Mouse (Mus musculus) heart, postnatal 0 days (tissue): Measurements from ENCODE around the gene Camkk2. TPM values are rescaled to one million over a fixed set of nuclear protein-coding genes. Genes with fewer than 3 reads are reported as not detected.

Experiments used
- ATAC-seq: fragments of 200-750 bp; cut with Nextera tagmentation; 2 replicates; pipeline ENCODE4 v1.8.0; 2017; ENCODE audit warnings: low read depth, moderate number of reproducible peaks, moderate library complexity; ENCODE audit not compliant: insufficient read depth
- DNase-seq: peaks from one replicate; pipeline ENCODE4 v3.0.0-alpha.2; 2016; ENCODE audit warnings: low spot score
- H3K27ac ChIP-seq: fragments of 300-500 bp; sonication (generic); 2 replicates; pipeline ENCODE4 v1.5.1; 2014; ENCODE audit warnings: low read depth, mild to moderate bottlenecking
- H3K27me3 ChIP-seq: fragments of 300-500 bp; sonication (generic); 2 replicates; pipeline ENCODE4 v1.6.1; 2014; ENCODE audit warnings: low read length, mixed read lengths; ENCODE audit not compliant: control insufficient read depth, insufficient read depth
- H3K36me3 ChIP-seq: fragments of 300-500 bp; sonication (generic); replicated peaks from 2 replicates; pipeline ENCODE4 v1.6.1; 2014; ENCODE audit warnings: low read length, mixed read lengths; ENCODE audit not compliant: control insufficient read depth, insufficient read depth
- H3K4me1 ChIP-seq: fragments of 300-500 bp; sonication (generic); 2 replicates; pipeline ENCODE4 v1.6.1; 2014; ENCODE audit warnings: antibody characterized with exemption; ENCODE audit not compliant: control insufficient read depth, insufficient read depth
- H3K4me2 ChIP-seq: fragments of 300-500 bp; sonication (generic); 2 replicates; pipeline ENCODE4 v1.6.1; 2014; ENCODE audit warnings: low read depth, mild to moderate bottlenecking, low read length, moderate library complexity
- H3K4me3 ChIP-seq: fragments of 300-500 bp; sonication (generic); 2 replicates; pipeline ENCODE4 v1.5.1; 2014; ENCODE audit warnings: low read depth, low read length
- H3K9ac ChIP-seq: fragments of 300-500 bp; sonication (generic); replicated peaks from 2 replicates; pipeline ENCODE4 v1.6.1; 2014; ENCODE audit warnings: low read depth, low read length, mixed read lengths
- H3K9me3 ChIP-seq: fragments of 300-500 bp; sonication (generic); replicated peaks from 2 replicates; pipeline ENCODE4 v1.6.1; 2016; ENCODE audit warnings: low read length; ENCODE audit not compliant: control insufficient read depth
- CTCF ChIP-seq: IDR thresholded peaks from 2 replicates; pipeline ENCODE4 v1.5.1; 2016; ENCODE audit warnings: antibody characterized with exemption, control low read depth, low read depth
- EP300 ChIP-seq: IDR thresholded peaks from 2 replicates; pipeline ENCODE4 v1.6.1; 2016; ENCODE audit warnings: antibody characterized with exemption, low read depth
- WGBS: fragments of 180-500 bp; shearing (Covaris S2); extraction: QIAGEN DNeasy Blood & Tissue Kit; methylation state at CpG from one replicate; pipeline ENCODE4 v1.1.7; 2014; 5-methylcytosine and 5-hydroxymethylcytosine counted together
- polyA plus RNA-seq: library from polyadenylated mRNA; unstranded; fragments of >200 nt; fragmentation: Nextera tagmentation; extraction: Ambion mirVana; gene quantifications from 2 replicates; pipeline ENCODE4 v1.2.1, GENCODE M21; 2015
- total RNA-seq: library from RNA; depleted of rRNA; stranded (reverse); fragments of >200 nt; gene quantifications from 2 replicates; pipeline ENCODE4 v1.2.3, GENCODE M21; 2014; ENCODE audit warnings: low replicate concordance

Camkk2 gene
- total and polyA plus RNA-seq, 2 experiments from 2014 or later = 13.0 to 24.0 TPM

GRCm38 (mm10) chr5:122778231-122779226 lies 680 bp downstream of the Camkk2 start:
- H3K4me1 ChIP-seq = peaks cover 6% of the 10 kb centered on the region; the same call in 1 of the 2 replicates
- H3K27ac ChIP-seq = peak overlapping the region; percentile 81; the same call in 1 of the 2 replicates
- no peaks in the 10 kb centered on the region for H3K9me3 ChIP-seq
- peak; percentile 45 for ATAC-seq
- H3K9ac ChIP-seq = peak overlapping the region; percentile 92
- H3K4me2 ChIP-seq = peak overlapping the region; percentile 100
- 4% methylated on average over 44 of the region's 55 CpGs for WGBS
- H3K4me3 ChIP-seq = peak overlapping the region; percentile 94
- TF ChIP-seq CTCF = no peak
- H3K27me3 ChIP-seq = no peaks in the 10 kb centered on the region
- no peak for DNase-seq
- H3K36me3 ChIP-seq = no peaks in the 10 kb centered on the region

GRCm38 (mm10) chr5:122777322-122777721 lies 1.9 kb downstream of the Camkk2 start:
- no peak overlapping the region for H3K4me3 ChIP-seq
- no peak overlapping the region for H3K4me2 ChIP-seq
- 55% methylated on average over 2 of the region's 2 CpGs for WGBS
- TF ChIP-seq EP300 = no peak
- no peak for TF ChIP-seq CTCF
- H3K9ac ChIP-seq = no peak overlapping the region
- no peak overlapping the region for H3K27ac ChIP-seq
- H3K4me1 ChIP-seq = peaks cover 6% of the 10 kb centered on the region; the same call in 1 of the 2 replicates
- H3K9me3 ChIP-seq = no peaks in the 10 kb centered on the region
- no peaks in the 10 kb centered on the region for H3K27me3 ChIP-seq
- no peak for DNase-seq
- no peaks in the 10 kb centered on the region for H3K36me3 ChIP-seq
- no peak for ATAC-seq

DNA sequence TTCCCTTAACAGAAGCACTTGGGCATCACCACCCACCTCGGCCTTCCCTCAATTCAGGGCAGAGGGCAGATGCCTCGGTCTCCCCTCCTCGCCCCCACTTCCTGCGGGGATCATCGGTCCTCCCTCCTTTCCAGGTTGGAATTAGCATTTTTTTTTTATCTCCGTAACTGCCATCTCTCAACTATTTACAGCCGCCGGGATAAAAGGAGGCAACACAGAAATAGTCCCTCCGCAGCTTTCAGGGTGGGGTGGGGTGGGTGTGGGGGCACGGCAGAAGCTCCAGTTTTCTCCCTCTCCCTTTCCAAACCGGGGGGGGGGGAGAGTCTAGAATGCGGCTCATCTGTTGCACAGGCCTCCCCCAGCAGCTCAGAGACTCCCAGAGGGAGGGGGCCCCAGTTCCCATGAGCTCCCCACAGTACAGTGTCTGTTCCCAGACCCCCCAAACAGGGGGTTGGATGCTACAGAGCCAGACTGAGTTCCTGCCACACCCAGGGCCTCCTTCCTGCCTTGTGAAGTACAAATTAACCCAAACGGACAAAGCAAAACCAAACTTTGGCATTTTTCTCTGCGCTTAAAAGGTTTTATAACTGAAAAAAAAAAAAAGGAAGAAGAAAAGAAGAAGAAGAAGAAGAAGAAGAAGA lies 3.4 kb downstream of the Camkk2 start:
- 70% methylated on average over 14 of the region's 14 CpGs for WGBS
- H3K4me2 ChIP-seq = no peak overlapping the region

DNA sequence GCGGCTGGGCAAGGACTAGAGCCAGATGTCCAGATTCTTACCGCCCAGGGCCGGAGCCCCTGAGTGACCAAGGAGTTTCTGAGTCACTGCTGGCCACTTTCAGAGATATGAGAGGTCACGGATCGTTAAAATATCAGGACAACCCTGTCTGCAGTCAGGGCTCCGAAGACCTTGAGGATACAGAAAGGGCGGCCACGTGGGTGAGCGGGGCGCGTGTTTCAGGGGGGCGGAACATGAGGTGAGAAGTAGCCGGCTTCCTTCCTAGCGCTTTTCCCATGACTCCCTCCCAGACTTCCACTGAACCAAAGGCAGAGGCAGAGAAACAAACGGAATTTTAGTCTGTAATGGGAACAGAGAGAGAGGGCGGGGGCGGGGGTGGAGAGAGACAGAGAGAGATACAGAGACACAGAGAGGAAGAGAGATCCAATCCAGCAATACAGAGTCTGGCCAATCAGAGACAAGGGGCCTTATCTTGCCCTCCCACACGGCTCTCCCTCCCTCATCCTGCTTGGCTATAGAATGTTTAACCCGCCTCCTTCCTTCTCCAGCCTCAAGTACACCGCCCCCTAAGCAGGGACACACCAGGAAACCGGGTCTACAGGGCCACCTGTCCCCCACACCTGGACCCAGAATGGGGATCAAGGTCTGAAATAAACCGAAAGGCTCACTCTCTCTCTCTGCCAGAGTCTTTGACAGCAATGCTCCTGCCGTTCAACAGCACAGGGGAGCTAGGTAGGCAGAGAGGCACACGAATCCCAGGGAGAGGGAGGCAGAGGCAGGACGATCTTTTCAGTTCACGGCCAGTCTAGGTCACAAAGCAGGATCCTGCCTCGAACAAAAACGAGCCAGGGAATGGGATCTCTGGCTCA lies 4.2 kb downstream of the Camkk2 start:
- Histone ChIP-seq H3K4me3 (no peak overlapping the region), H3K9me3 (no peaks in the 10 kb centered on the region), H3K27ac (peak overlapping the region; percentile 34; the same call in 1 of the 2 replicates), H3K9ac (no peak overlapping the region), H3K27me3 (no peaks in the 10 kb centered on the region), H3K4me1 (peaks cover 12% of the 10 kb centered on the region), H3K36me3 (no peaks in the 10 kb centered on the region), H3K4me2 (peak overlapping the region; percentile 44; the same call in 1 of the 2 replicates)
- DNase-seq (peak; percentile 72), ATAC-seq (peak; percentile 25; the same call in 1 of the 2 replicates)
- WGBS = 55% methylated on average over 28 of the region's 28 CpGs
- TF ChIP-seq CTCF = no peak
- TF ChIP-seq EP300 = no peak

More for the DNA sequence above, 3.4 kb downstream of the Camkk2 start:
- Histone ChIP-seq H3K4me1 (peaks cover 9% of the 10 kb centered on the region), H3K9me3 (no peaks in the 10 kb centered on the region), H3K27ac (peak overlapping the region; percentile 34; the same call in 1 of the 2 replicates), H3K4me3 (no peak overlapping the region), H3K36me3 (no peaks in the 10 kb centered on the region), H3K9ac (no peak overlapping the region), H3K27me3 (no peaks in the 10 kb centered on the region)
- TF ChIP-seq CTCF (no peak), EP300 (no peak)
- no peak for DNase-seq
- ATAC-seq = no peak

DNA sequence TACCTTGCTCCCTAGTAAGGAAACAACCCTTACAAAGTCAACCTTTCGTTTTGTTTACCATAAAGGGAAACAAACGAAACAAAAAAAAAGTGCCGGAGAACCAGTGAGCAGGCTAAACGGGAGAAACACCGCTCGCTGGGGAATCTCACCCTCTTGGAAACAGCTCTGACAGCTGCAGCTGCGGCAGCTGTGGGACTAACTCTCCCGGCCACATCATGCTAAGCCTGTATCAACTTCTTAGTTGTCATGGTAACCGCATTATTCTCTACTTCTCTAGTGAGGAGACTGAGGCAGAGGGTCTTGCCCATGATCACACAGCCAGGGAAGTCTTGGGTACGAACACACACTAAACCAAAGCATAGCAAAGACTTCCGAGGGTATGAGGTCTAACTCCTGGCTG lies 5.5 kb downstream of the Camkk2 start:
- Histone ChIP-seq H3K27me3 (no peaks in the 10 kb centered on the region), H3K36me3 (no peaks in the 10 kb centered on the region), H3K9me3 (no peaks in the 10 kb centered on the region), H3K27ac (no peak overlapping the region), H3K4me3 (no peak overlapping the region), H3K4me1 (peaks cover 12% of the 10 kb centered on the region), H3K4me2 (no peak overlapping the region), H3K9ac (no peak overlapping the region)
- no peak for ATAC-seq
- no peak for DNase-seq
- TF ChIP-seq EP300 = no peak
- no peak for TF ChIP-seq CTCF
- 82% methylated on average over 11 of the region's 11 CpGs for WGBS
